Mouse (Mus musculus) stomach, postnatal 0 days (tissue): ENCODE data around the gene Kcnmb3.

Experiments
- CTCF ChIP-seq: IDR thresholded peaks from 2 replicates; pipeline ENCODE4 v1.5.1; 2016; ENCODE audit warnings: antibody characterized with exemption, low read depth, mild to moderate bottlenecking, moderate library complexity
- EP300 ChIP-seq: optimal IDR thresholded peaks from 2 replicates; pipeline ENCODE3; 2016; ENCODE audit warnings: antibody characterized with exemption

DNA sequence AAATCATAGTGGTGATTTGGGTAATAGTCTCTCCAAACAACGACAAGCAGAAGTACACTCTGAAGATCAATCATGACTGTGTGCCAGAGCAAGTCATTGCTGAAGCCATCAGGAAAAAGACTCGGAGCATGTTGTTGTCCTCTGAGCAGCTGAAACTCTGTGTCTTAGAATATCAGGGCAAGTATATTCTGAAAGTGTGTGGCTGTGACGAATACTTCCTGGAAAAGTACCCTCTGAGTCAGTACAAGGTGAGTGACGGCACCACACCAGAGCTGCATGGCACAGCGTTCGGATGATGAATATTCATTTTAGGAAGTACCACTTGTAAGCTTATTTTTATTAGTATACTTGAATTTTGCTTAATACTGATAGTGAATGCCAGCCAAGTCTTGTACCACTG, 54.2 kb downstream of the Kcnmb3 start:
- TF ChIP-seq CTCF (no peak), EP300 (no peak)
